Mouse (Mus musculus): ENCODE results near the gene Ccdc12.
"Not testable (repeated sequence)": the region's sequence is repeated elsewhere in the genome, so short reads cannot be mapped to it uniquely, and the experiment has no call there.

The Ccdc12 gene

DNA sequence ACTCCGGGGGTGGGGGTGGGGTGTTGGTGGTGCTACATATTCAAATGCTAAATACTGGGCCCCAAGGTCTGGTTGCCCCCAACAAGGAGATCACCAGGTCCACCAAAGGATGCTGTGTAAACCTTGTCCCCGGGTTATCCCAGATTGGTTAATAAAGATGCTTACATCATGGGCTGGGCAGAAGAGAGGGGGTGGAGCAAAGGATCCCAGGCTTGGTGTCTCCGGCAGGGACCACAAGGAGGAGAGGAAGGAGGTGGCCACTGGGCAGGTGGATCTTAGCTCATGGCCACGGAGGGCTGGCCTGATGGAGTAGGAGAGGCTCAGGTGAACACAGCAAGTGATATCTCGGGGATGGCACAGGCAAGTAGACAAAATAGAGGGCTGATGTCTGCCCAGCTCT, 22.6 kb downstream of the Ccdc12 start:
- DNase-seq: no peak

DNA sequence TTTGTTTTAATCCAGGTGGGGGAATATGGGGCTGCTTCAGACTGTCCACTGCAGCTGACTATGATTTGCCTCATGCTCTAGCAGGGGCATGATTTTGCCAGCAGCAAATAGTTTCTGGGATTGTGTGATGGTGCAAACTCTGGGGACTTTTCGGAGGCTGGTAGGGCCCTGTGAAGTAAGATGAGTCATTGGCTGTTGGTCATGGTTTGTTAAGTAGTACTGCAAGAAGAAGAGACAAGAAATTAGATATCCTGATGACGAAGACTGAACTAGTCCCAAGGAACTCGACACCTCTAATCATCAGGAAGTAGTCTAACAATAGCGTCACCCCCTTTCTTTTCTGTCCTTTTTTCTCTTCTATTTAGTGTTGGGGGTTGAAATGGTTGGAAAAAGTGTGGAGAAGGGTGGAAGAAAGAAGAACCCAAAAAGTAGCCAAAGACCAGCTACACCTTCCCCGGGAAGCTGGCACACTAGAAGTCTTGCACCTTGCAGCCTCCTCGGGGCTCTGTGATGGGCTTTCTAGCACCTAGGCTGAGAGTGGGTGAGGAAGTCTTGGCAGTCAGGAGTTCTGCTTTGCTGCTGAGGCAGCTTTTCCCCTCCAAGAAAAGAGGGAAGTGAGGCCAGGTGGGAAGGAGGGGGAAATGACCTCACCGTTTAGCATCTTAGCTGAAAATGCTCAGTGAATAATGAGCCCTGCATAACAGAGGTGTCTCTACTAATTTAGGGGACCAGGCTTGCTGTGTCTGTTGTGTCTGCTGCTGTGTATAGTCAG, 24.6 kb downstream of the Ccdc12 start:
- no peak for DNase-seq

DNA sequence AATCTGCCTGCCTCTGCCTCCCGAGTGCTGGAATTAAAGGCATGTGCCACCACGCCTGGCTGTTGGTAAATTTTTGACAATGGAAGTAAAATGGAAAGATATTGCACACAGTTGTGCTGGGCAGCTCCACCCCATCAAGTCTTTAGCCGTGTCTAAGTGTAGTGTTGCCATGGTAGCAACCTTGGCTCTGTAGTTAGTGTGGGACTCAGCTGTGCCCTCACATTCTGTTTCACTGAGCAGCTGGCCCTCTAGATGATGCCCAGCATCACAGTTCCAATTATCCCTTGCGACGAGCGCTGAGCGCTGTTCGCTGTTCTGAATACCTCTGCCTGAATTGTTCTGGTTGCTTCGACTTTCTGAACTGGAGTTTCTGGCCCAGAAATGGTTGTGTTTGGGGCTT, 25.5 kb downstream of the Ccdc12 start:
- DNase-seq: no peak

DNA sequence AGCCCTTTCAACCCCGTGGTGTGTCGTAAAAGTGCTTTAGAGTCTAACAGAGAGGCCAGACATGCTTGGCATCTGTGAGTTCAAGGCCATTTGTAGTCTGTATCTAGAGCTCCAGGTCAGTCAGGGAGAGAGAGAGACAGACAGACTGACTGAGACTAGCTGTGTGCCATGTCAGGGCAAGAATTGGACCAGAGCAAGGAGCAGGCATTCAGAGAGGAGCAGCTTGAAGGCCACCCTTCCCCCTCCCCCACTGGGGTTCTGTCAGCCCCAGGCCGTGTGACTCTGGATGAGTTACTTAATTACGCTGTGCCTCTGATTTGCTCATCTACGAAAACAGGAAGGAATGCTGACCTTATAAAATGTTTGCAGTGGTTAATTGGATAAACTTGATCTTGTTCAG, 26.0 kb downstream of the Ccdc12 start:
- DNase-seq: peak; percentile 60

DNA sequence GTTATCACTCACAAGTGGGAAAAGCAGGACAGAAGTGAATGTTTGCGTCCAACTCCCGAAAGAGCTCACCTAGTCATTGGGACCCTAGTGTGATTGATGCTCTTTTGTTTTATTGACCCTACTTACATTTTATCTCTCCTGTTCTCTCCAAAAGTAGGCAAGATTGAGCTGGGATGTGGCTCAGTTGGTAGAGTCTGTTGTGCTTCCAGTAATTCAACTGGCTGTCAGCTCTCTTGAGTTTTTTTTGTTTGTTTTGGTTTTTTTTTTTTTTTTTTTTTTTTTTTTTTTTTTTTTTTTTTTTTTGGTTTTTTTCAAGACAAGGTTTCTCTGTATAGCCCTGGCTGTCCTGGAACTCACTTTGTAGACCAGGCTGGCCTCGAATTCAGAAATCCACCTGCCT, 26.4 kb downstream of the Ccdc12 start:
- DNase-seq: not testable (repeated sequence)

DNA sequence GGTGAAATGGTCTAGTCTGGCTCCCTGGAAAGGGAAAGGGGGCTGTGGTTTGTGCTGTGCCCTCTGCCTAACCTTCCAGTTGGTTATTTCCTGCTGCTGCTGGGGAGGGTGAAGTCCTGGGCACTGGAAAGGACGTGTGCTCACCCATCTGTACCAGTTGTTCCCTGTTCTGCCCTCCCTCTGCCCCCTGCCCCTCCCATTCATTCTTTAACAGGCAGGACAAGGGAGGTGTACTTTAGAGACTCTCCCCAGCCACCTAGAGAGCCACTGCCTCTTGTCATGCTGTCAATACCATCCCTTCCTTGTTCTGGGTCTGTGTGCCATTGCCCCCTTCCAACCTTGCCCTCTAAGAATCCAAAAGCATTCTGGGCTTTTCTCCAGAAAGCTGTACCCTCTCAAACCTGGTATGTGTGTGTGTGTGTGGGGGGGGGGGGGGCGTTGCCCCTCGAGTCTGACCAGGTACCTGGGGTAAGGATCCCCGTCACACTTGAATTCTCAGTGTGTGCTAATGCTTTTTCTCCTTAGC, 27.3 kb downstream of the Ccdc12 start:
- peak; percentile 77 for DNase-seq

DNA sequence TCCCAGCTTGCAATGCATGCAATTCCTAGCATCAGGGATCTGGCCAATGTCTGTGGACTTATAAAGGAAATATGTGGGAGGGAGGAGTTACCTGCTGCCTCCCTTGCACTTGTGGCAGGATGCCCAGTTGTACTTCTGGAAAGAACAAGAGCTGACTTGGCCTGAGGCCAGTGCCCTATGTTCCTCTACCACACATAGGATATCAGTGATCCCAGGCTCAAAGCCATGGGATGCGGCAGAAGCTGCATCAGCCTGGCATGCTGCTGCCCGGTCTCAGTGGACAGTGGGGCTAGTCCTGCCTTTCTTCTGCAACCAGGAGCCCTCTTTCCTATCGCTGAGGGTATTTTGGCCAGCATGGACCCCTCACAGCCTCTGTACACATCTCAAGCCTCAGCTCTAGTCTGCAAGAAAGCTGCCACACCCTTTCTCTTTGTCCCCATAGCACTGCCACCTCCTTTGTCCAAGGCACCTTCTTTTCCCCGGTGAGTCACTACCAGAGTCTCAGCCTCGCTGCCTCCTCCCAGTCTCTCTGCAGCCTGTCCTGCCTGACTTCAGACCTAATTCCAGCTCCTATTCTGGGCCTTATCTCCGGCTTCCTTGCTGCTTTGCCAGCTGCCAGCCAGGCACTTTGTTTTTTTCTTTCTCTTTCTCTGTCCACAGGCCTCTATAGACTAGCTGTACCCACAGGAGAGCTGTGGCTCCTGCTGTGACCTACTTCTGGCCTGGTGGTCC, 28.0 kb downstream of the Ccdc12 start:
- DNase-seq: peak; percentile 95

DNA sequence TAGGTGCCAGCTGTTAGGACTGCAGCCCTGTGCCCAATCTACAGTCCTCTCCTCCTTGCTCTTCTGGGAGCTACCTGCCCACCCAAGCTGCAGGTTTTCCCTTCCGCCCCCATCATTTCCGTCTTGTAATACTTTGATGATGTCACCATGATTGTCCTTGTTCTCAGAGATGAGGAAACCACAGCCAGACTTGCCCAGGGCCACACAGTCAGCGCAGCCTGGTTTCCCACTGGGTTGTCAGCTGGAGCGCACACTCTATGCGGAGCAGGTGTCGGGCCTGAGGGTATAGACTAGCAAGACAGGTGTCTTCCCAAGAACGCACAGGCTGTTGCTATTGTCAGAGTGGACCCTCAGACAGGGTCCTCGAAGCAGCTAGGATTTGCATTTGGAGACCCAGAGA, 28.9 kb downstream of the Ccdc12 start:
- no peak for DNase-seq

DNA sequence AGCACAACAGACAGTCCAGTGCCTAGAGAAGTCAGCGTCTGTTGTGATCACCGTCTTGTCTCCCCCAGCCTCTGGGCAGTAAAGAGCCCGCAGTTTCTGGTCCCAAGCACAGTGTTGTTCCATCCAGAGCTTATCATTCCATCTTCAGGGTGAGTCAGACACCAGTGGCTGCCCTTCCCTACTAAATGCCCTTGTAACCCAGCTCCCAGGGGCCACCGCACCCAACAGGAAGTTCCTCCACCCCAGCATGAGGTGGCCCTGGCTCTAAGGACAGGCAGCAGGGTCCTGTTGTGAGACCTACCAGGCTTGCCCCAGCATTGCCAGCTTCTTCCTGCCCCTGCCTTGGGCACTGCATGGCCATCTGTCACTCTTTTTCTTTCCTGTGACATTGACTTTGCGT, 29.3 kb downstream of the Ccdc12 start:
- no peak for DNase-seq

DNA sequence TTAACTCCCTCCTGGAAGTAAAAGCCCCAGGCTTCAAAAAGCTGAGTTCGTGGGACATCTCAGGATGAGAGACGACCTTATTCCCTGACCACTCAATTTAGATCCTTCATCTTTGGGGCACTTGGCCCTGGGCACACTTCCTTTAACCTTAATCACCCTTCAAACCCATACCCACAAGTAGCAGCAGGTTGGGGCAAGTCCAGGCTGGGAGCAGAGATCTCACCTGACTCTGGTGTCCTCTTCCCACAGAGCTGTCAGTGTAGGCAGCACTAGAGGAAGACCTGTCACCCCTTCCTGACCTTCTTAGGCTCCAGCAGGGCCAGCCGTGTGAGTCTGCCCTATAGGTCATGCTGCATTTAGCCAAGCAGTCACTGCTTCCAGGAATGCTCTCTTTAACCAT, 30.2 kb downstream of the Ccdc12 start:
- DNase-seq: no peak

DNA sequence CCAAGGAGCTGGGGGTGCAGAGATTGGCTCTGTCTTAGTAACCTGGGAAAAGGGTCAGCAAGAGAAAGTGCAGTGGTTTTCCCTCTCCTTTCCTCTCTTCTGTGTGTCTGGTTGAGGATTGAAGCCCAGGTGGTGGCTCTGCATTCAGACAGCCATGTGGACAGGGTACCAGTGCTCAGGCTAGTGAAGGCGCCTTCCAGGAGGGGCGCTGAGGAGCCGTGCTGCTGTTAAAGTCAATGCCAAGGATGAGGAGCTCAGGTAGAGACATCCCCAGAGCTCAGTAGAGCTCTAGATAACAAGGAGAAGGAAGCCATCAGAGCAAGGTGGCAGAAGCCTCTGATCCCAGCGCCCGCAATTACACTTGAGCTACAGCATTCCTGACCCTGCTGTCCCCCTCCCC, 30.8 kb downstream of the Ccdc12 start:
- no peak for DNase-seq

DNA sequence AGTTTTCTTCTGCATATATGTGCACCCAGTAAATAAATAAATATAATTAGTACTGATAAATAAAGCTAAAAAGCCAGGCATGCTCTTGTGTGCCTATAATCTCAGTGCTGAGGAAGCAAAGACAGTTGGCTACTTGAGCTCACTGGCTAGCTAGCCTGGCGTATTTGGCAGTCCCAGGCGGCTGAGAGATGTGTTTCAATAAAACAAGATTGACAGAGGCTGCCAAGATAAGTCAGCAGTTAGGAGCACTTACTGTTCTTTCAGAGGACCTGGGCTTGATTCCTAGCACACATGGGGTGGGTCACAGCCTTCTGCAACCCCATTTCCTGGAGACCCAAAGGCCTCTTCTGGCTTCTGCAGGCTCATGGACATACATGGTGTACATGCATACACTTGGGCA, 31.5 kb downstream of the Ccdc12 start:
- no peak for DNase-seq

DNA sequence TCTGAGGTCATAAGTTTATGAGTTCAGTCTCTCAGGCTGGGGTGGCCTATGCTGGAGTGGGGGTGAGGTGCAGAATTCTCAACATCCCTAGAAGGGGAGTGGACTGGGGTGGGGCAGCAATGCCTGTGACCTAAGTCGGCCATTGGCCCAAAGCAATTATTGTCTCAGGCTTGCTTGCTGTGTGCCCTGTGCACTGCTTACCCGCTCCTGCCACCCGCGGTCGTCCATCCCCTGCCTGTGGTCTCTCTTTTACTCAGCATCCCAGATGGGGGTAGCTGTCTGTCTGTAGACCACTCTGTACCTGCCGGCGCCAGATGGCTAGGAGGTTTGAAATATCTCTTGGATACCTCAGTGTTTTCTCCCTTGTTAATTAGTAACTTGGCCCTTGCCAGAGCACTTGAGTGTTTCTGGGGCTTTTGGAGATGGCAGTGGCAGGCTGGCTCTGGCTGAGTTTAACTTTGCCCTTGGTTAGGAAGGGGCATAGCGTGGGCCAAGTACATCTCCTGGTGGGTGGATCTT, 33.0 kb downstream of the Ccdc12 start:
- peak; percentile 68 for DNase-seq

DNA sequence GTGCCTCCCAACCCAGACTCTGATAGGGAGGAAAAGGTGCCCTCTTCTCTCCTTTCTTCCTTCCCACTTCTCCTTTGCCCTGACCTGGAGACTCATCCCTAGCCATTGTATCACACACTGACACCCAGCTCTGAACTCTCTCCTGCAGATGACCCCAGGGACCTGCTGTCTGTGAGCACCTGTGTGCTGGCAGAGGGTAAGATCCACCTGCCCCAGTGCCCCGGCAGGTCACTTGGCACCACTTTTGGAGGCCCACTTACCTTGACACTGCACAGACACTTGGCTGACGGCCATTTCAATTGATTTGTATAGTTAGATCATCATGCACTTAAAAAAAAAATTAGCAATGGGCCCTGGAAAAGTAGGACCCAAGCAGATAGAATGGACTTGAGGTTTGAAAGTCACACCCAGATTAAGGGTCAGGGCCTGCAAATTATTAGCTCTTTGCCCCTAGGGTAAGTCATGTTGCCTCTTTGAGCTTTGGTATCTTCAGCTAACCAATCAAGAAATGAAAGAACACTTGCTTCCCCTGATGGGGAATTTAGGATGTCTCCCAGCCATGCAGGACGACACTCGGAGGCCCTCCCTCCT, 39.0 kb downstream of the Ccdc12 start:
- no peak for DNase-seq

DNA sequence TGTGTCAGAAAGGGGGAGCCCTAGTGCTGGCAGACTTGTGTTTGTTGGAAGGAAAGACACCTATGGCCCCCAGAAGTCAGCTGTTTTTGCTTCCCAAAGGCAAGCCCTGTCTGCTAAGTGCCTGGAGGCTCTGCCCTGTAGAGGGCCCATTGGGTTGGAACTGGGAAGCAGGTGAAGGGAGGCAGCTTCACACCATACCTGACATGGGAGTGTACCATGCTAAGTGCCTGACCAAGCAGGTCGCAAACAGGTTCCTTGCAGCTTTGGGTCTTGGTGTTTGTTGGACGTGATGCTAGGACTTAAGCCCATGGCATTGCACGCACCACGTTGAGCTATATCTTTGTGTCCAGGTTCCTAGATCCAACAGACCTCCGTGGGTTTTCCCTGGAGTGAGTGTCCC, 40.1 kb downstream of the Ccdc12 start:
- no peak for DNase-seq

DNA sequence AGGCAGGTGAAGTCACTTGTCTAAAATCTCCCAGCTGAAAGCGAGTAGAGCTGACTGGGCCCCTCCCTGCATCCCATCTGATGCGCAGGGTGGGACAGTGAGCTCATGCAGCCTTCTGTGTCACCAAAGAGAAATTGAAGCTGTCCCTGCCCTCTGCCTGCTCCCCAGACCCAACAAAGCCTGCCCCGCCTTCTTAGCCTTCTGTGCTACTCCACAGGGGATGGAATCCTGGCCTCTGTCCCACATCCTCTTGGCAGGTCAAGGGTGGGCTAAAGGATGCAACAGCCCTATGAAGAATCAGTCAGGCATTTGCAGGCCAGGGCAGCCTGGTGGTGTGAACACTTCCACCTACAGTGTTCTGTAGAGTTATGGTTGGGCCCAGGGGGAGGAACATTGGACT, 41.2 kb downstream of the Ccdc12 start:
- DNase-seq: peak; percentile 62

DNA sequence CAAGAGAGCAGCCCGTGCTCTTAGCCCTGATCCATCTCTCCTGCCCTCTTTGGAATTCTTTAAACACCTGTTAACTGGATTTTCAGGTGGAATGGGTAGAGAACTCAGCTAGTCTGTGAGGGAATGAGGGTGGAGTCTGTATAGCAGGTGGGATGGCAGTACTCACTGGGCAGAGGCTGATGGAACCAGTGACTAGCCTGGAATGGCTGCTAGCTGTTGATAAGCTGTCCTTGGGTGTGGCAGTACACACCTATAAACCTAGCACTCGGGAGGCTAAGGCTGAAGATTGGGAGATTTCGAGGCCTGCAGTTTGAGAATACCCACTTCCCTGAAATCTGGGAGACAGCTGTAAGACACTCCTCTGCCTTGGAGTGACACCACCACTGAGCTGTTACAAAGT, 43.3 kb downstream of the Ccdc12 start:
- no peak for DNase-seq

DNA sequence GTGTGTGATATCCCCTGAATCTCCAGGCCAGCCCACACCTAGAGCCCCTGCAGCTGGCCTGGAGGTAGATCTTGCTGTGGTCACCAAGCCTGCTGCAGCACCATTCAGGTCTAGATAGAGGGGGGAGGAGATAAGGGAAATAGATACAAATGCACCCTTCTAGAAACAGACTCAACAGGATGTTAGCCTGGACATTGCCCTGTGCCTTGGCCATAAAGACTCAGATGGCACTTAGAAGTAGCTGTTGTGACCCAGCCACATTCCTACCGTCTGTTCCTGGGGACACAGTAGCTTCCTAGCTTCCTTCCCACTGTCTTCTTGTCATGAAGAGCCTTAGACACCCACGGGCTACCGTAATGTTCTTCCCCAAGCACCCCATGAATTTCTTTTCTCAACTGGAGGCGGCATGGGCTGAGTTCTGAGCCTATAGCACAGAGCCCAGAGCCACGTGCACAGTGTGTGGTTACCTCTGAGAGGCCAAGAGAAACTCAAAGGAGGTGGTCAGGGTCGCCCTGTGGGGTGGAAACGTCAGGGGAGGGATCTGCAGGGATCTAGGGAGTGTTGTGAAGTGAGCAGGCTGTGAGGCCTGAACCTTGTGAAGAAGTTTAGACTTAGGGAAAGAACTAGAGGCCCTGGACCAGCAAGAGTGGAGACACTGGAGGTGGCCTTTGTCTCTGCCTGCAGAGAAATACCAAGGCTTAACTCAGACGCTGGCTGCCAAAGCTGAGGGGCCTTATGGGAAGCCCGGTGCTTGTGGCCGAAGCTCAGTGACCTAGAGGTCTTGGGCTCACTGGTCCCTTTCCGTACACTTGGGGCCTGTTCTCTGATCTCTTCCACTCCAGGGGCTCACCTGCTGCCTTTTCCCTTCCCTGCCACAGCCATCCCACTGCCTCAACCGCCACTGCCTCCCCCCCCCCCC, 45.1 kb downstream of the Ccdc12 start:
- no peak for DNase-seq

DNA sequence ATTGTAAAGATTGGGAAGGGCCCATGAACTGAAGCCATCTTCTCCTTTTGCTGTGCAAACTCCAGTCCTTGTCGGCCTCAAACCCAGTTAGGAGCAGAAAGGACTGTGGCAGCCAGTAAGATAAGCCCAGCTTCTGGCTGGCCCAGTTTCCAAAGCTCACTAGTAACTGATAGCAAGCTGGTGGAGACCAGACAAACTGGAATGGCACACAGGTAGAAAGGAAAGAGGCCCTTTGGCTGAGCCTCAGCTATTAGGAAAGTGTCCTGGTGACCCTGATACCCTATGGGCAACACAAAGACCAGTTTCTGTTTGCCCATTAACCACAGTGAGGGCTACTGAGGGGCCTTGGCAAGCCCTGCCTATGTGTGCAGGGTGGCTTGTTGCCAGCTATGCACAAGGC, 46.5 kb downstream of the Ccdc12 start:
- DNase-seq: no peak

DNA sequence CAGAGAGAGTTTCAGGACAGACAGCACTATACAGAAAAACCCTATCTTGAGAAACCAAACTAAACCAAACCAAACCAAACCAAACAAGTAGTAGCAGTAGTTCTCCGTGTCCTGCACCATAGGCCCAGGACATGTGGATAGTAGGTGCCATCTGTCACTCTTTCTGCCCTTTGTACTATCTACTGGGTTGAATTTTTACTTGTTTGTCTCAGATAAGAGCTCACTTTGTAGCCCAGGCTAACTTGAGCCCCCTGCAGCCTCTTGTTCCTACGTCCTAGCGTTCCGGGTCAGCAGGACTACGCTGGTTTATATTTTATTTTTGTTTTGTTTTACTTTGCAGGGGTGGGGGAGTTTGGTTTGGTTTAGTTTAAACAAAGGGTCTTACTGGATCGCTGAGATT, 47.6 kb downstream of the Ccdc12 start:
- DNase-seq: no peak

DNA sequence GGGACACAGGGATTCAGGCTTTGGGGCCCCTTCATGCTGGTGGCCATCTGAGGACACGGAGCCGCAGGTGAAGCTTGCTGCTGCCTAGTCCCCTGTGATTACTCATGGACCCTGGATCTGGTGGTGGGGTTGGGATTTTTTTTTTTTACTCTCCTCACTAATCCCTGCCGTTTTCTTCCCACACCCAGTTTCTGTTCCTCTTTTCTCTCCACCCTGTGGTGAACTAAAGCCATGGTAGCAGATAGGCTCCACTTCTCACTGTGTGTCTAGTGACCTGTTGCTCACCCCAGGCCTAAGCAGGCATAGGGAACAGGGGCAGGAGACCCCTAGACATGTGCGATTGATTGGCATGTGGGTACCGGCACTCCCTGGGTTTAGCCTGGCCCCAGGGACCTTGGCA, 50.5 kb downstream of the Ccdc12 start:
- no peak for DNase-seq

DNA sequence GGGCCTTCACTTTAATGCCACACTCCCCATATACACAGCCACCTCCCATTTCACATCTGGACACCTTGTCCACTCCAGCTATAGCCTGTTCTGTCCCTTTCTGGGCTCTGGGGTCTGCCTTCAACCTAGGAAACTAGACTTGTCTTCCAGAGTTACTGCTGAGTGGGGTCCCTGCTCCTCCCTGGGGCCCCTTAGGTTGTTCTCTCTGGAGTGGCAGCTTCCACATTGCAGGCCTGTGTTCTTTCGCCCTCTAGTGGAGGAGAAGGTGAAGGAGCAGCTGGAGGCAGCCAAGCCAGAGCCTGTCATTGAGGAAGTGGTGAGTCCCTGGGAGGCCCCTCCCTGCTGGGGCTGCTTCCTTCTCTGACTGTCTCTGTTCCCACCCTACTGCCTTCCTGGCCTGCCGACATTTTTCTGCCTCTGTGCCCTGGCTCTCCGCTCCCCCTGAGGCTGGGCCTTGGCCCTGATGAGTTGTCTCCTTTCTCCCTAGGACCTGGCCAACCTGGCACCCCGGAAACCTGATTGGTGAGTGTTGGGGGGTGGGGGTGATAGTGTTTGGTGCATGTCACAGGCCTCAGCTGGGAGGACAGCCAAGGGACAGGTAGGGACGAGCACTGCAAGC, 53.4 kb downstream of the Ccdc12 start:
- DNase-seq: peak; percentile 85

Measured in kidney, postnatal 10 days (tissue).